Mouse (Mus musculus) heart, postnatal 0 days (tissue): ENCODE data around the gene Btla.

Experiments used
- CTCF ChIP-seq: IDR thresholded peaks from 2 replicates; pipeline ENCODE4 v1.5.1; 2016; ENCODE audit warnings: antibody characterized with exemption, control low read depth, low read depth
- EP300 ChIP-seq: IDR thresholded peaks from 2 replicates; pipeline ENCODE4 v1.6.1; 2016; ENCODE audit warnings: antibody characterized with exemption, low read depth

- no peak for TF ChIP-seq EP300
- TF ChIP-seq CTCF: no peak
Observed at GRCm38 (mm10) chr16:45181824-45182223, 42.3 kb upstream of the Btla start.
